Mouse (Mus musculus): ENCODE measurements at regions not wholly inside any gene's neighbourhood (a gene's known extent, or its start where the extent isn't known, plus 50 kb on each side); places are given as distances from the start of the nearest gene placed in this dataset.

- TF ChIP-seq CTCF (IDR thresholded peaks at IDR 0.05; ENCODE audit: extremely low read depth, insufficient read depth, insufficient read length, insufficient replicate concordance) (no peak), POLR2A (IDR thresholded peaks at IDR 0.05; ENCODE audit: low read depth, low read length) (no peak)
These were observed 142.0 kb upstream of the Kazn start for GRCm38 (mm10) chr4:142381168-142381567.
